Mouse (Mus musculus) frontal cortex, postnatal 10 days (tissue): ENCODE results near the gene Abhd10.

Experiments
- DNase-seq, 2 experiments: peaks; one replicate each; pipeline ENCODE4 v3.0.0; 2022; ENCODE audit warnings: low spot score in 2 of 2, mixed read lengths in 1 of 2

Abhd10 gene

DNA sequence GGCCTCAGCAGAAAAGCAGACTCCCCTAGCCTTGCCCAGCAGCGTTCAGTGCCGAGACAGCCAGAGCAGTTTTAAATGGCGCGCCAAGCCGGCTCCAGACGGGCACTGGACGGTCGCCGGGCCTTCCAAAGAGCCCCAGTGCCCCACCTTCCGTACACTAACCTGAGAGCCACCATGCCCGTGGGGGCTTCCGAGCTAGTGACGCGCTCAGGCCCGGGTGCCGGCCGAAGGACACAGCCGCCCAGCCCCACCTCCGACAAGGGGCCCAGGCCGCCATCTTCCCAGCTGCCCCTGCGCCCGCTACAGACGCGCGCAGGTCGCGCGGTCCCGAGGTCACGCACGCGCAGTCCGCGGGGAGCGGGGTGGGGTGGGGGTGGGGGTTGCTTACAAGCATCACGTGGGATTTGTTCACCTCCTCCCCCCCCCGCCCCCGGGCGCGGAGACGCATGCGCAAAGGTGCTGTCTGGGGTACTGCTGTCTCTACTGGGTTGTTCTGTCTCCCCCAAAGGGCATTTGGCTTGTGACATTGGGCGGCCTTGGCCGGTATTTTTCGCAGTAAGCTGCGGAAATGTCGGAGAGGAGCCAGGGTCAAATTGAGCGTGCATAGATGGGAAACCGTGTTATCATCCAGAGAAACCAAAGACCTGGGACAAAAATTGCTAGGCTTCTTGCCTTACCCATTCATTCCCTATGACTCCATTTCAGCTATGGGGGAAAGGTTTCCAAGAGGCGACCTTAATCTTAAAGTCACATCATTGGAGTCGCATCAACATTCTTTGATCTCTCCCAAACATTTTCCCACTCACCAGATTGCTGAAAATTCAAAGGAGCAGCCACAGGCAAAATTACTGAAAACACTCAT is at the start of gene Abhd10:
TSS of gene Abhd10 (minus strand) at position 341 of the 862 bp plus-strand sequence.
- DNase-seq: peak; percentile 93 to 97

DNA sequence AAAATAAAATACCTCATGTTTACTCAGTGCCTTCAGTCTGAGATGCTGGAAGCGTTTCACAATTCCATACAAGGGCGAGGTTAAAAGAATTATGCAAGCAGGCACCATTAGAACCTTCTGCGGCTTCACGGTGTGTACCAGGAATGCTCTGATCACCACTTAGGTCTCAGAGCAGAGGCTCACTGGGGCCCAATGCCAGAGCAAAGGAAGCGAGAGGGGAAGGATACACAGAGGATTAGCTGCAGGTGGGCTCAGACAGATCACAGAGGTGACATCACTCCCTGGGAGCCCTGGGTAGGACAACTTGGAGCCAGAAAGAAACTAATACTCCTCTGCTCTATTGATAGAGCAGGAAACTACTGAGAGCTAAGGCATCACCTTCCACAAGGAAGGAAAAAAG is 48.5 kb upstream of the Abhd10 start:
- DNase-seq: no peak

DNA sequence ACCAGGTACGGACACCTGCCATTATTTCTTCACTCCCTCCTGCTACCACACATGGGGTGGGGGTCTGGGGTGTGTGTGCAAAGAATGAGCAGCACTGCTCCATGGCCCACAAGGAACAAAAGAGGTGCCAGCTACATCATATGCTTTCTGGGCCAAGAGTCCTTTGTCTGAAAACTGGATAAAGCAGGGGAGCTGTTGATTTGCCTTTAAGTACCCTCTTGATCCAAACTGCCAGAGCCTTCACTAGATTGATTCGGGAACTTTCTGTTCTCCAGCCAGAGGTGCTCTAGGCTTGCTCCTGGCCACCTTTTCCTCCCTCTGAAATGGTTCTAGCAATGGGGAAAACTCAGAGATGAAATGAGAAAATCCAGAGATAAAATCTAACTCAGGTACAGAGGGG is 46.6 kb upstream of the Abhd10 start:
- no peak for DNase-seq

DNA sequence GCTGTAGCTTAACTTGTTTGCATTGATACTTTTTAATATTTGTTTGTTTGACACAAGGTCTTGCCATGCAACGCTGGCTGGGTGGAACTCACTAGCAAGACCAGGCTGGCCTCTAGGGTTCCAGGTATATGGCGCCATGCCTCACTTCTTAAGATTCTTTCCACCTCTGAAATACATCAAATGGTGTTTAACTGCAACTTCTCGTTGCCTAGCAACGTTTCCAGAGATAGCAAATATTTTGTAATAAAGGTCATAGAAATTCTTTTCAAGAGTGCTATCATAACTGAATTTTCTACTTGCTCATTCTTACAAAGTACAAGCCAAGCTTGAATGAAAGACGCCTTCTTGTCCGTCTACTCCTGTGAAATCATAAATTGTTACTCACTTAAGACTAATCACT is 44.9 kb upstream of the Abhd10 start:
- no peak for DNase-seq

DNA sequence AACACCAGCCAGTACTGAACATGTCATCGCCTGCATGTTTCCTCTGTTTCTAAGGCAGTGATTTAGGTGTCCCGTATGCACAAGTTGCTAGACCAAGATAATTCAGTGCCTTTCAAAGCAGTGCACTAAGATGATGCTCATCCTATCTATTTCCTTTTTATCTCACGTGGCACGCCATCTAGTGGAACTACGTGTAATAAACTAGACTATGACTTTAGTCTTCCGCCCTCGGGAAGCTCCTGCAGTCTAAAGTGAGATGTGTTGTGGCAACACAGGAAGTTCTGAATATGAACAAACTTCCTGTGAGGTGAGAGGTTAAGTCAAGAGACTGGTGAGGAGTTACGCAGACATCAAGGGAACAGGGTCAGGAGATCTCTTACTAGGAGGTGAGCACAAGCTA is 43.9 kb upstream of the Abhd10 start:
- DNase-seq: no peak

DNA sequence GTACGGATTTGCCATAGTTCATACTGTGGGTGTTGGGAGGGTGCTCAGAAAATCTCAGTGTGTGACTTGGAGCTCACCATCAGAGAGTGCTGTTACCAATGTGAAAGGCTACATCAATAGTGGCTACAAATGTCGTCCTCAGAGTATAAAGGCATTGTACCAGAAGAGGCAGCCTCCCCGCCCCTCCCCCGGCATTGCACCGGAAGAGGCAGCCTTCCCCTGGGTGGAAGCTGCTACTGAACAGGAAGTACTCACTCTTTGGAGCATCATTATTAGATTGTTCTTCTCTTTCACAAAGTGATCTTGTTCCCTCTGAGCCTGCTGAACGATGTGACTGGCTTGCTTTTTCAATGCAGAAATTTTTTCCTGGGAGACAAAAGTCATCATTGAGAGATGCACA is 37.2 kb upstream of the Abhd10 start:
- DNase-seq: no peak

DNA sequence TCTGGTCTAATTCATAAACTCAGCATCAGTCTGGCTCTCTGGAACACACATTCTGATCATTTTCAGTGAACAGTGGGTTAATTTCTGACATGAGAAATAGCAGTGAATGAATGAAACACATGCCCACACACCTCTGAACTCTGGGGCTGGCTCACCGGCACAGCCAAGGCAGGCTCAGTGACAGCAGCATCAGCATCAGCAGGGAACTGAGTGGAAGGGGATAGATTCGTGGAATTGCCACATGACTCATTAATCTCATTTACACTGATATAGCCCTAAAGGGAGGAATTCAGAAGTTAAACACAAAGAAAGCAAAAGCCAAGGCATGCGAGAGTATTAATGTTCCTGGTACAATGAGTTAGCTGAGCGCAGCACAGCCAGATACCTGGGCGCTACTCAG is 32.1 kb upstream of the Abhd10 start:
- DNase-seq: no peak

DNA sequence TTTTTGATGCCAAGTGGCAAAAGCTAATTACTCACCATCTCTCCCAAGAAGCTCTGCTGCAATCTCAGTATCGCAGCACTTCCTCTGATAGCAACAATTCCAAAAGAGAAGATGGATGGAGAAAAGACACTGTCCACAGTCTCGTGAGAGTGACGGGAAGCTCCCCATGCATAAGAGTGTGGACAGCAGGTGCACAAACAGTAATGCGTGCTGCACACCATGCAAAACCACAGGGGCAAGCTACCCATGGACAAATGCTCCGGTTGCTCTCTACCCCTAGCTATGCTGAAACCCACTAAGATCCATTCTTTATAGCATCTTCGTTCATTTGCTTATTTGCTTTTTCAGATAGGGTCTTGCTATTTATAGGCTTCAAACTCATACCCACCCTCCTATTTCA is 28.2 kb upstream of the Abhd10 start:
- no peak for DNase-seq

DNA sequence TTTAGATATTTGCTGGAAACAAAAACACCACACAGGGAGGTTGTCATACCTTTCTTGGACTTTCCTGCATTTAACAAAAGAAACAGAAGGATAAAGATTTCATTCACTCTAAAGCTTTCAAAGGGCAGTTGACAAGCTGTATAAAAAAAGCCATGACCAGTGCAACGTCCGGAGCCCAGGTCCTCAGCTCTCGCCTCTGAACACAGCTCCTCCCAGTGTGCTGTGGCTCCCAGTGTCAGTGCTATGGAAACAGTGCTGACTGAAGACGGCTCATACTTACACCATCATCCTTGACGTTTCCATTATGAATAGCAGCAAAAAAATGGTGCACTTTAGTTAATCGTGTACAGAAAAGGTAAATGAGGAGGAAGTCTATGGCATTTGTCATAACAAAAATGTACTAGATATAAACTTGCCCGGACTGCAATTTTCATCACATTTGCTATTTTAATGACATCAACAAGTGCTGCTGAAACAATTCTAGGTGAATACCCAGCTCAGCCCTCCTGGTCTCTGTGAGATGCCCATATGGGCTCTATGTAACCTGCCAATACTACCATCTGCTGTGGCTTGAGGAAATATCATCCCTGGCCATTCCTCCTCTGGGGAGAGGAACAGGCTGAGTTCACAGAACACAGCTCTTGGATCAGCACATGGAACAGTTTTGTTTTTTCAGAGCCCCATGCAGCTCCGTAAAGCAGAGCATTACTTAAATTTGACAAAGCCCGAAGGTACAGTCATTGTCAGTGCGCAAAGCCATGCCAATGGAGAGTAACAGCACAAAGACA is 25.3 kb upstream of the Abhd10 start:
- no peak for DNase-seq

DNA sequence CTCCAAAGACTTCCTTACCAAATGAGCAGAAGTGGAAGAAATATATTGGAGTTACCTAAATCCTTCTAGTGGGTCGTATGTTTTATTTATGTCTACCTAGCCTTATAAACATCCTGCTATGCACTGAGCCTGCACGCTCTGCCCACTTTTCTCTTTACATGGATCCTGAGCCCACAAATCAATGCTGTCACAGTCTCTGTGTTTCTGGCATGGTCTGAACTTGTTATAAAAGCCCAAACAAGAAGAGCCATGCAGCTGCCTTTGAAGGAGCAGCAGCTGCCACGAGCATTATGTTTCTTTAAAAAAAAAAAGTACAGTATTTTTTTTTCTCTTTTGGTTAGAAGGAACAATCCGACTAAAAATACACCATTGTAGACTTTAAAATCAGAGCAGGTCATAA is 24.7 kb upstream of the Abhd10 start:
- no peak for DNase-seq

DNA sequence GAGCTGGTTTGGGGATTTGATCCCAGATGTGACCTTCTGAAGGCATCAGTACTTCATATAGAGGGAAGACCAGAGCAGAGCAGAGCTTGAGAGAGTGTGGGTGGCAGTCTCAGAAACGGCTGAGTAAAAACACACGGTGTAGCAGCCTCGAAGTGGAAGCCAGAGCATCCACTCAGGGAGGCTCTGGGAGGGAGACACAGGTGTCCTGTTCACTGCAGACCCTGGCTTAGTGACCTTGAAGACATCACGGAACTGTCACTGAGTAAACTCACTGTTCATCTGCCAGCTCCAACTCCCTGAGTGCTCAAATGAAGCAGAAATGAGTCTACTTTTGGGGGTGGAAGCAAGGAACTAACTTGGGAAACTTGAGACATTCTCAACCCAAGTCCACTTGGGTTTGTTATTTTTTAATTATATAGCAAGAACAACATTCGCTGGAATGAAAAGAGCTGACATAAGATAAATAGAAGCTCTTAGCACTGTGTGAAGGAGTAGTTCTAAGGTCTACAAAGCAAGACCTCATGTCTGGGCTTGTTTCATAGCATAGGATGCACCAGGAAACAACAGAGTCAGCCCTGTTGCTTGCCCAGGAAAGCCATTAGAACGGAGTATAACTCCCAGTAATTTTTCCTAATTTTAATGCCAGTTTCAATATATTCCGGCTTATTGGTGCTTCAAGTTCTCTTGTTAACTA is 23.2 kb upstream of the Abhd10 start:
- no peak for DNase-seq

DNA sequence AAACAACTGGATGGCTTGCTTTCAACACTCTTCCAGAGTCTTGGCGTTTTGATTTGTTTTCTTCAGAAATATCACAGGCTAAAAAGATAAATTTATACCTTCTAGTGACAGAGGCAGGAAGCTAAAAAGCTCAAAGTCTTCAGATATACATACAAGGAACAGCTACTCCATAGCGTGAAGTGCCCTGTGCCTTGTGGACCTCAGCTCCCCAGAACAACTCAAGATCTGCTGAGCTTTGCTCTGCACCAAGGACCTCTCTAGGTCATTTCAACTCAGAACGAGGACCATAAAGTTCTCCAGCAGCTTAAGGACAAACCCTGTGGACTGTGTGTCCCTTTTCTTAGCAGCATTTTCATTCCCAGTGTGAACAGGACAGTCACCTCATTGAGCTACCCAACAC is 22.3 kb upstream of the Abhd10 start:
- no peak for DNase-seq

DNA sequence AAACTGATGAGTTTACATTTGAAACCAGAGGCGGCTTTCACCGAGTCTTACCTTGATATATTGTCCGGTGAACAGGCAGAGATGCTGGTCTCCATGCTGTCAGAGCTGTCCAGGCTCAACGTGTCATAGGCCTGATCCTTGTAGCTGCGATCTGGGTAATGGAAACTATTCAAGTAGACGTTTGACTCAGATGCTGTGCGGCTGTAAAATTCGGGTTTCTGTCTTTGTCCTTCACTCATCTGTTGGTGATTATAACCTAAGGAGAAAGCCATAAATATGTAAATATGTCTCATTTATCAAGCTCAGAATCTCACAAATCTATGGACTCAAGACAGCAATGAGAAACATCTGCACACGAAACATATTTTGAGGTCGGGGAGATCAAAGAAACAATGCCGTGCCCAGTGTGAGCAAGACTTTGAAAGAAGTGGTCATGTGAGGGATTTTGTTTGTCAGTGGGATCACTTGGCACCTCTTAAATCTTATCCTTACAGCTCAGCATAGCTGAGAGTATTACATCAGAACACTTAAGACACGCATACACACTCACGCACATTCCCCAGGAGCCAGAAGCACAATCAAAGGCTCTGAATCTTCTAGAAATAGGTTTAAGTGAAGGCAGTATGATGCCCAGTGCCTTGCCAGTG is 20.2 kb upstream of the Abhd10 start:
- no peak for DNase-seq

DNA sequence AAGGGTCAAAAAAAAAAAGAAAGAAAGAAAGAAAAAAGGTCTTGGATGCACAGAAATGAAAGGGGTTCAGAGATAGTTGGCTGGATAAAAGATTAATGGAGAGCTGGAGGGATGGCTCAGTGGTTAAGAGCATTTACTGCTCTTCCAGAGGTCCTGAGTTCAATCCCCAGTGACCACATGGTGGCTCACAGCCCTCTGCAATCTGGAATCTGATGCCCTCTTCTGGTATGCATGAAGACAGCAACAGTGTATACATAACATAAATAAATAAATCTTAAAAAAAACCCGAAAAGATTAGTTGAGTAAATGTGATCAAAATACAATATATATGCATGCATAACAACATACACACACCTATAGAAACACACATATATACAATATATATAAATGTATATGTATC is 18.7 kb upstream of the Abhd10 start:
- no peak for DNase-seq

DNA sequence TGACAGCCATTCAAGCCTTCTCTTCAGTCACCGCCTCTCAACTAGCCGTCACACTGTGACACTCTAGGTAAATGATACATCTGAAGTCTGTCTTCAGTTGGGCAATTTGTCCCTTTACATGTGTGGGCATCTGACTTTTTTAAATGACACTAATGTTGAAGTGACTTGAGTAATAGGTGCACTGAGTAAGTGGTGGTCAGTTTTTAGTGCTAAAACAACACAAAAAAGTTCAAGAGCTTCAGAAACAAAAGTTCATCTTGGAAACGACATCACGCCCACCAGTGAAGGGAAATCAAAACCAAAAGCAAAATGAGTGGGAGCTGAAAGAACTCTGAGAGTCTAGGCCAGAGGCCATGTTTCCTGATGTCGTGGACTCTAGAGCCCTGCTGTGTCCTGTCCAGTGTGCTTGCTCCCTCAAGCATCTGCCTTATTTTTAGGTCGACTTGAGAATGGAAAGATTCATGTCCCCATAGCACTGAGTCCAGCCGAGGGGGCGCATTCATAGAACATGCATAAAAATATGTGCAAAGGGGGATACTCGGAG is 16.0 kb upstream of the Abhd10 start:
- no peak for DNase-seq

DNA sequence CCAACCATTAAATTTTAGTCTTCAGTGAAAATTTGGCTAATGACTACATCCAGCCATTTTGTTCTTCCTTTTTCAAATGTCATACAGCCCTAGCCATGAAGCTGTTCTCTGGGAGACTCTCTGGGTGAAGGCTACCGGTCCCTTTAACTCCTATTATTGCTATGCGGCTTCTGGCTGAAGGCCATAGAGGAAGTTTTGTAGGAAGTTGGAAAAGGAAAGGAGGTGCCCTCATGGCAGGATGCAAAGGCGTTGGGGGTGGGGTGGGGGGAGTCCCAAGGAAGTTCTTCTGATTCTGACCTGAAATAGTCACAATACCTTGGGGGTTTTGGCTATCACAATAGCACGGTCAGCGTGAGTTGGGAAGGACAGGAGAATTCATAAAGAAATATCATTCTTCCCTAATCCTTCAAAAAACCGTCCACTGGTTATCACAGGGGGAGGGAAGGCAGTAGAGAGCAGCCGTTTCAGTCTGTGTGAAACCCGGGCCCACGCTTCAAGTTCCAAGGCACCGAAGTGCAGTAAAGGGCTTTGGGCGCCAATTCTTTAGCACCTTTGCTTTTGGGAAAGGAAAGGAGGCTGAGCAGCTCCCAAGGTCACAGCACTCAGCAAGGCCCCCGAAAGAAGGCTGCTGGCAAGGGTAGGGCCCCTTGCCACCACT is 14.8 kb upstream of the Abhd10 start:
- no peak for DNase-seq

DNA sequence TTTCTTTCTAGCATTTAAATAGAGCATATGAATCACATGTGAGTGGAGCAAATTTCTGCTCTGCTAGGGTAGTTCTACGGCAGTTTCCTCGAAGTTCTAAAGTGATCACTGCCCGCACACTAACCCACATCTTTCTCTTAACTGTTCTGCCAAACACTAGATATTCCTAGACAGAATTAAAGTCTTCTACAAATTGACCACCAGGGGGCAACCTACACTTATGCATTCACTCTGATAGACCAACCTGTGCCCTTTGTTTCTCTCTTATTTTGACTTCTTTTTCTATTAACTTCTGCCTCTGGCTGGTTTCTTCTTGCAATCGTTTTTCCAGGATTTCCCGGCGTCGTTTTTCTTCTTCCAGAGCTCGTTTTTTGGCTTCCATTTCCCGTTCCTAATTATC is 14.1 kb upstream of the Abhd10 start:
- DNase-seq: no peak

DNA sequence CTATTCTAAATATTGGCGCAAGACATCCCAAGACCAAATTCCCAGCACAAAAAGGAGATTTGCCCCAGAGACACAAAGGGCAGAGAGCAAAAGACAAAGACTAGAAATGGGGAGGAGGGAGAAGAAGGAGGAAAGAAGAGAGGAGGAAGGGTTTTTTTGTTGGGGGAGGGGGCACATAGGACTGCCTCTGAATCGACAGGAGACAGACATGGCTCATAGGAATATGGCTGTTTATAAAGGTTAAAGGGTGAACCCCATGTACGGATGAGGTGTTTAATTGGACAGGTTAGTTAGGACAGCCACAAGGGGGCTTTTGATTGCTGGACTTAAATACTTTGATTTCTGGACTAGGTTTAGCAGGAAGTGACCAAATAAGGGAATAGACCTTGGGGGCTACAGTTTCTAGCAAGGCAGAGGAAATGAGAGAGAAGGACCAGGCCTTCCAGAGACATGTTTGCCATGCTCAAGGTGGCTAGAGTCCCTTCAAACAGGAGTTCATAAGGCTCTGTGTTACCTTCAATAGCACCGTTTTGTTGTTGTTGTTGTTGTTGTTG is 913 bp upstream of the Abhd10 start:
- no peak for DNase-seq

DNA sequence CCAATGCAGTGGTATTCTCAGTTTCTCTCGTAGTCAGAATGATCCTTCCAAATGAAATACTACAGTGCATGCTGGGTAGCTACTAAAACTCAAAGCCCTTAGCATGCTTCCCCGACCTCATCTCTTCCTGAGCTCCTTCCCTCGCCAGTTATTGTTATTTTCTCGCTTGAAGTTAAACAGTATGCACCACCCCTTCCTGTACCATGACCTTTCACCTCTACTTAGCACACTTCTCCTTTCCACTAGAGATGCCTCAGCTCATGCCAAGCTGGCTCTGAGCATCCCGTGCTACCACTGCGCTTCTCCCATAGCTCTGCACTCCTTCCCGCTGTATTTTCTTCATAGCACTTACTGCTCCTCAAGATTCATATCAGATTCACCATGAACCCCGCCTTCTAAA is 4.9 kb downstream of the Abhd10 start:
- DNase-seq: no peak

DNA sequence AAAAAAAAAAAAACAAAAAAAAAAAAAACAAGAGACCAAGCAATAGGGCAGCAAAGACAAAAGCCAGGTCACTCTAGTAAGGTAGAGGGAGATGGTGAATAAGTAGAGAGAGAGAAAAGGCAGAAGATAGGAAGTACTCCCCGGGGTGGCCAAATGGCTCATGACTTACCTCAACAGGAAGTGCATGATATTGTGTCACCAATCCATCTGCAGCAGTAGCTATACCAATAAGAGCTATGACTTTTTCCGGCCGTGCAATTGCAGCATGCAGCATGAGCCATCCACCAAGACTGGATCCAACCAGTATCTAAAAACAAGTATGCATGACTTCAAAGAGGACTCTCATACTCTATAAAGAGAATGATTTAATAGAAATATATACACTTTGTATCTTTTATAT is 6.0 kb downstream of the Abhd10 start:
- DNase-seq: no peak

DNA sequence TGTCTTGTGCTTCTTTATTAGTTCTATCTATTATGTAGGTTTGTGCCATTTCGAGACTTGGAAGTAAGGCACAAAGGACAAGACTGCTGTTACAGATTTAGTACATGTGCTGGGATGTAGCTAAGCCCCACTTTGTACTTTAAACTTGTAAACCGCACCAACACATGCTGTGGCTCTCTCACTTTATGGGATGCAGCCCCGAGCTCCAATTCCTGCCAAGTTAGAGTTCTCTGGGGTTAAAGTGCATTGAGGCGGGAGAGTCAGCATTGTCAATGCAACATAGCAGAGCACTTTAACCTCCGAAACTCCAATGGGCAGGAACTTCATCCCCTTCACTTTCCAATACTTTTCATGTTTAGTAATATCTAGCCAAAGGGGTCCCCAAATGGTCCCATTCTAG is 13.6 kb downstream of the Abhd10 start:
- no peak for DNase-seq
